Mouse (Mus musculus) erythroblast, embryonic 14.5 days (primary cell): Measurements from ENCODE around the gene Rslcan18. TPM values are rescaled to one million over a fixed set of nuclear protein-coding genes. Genes with fewer than 3 reads are reported as not detected.

Experiments
- H3K27me3 ChIP-seq: 2 replicates; pipeline ENCODE4 v1.6.1; 2012; ENCODE audit warnings: inconsistent platforms; ENCODE audit not compliant: control insufficient read depth
- H3K36me3 ChIP-seq: 2 replicates; pipeline ENCODE4 v1.6.1; 2012; ENCODE audit warnings: mild to moderate bottlenecking, inconsistent platforms; ENCODE audit not compliant: control insufficient read depth
- H3K4me1 ChIP-seq: 2 replicates; pipeline ENCODE4 v1.6.1; 2012; ENCODE audit warnings: inconsistent platforms; ENCODE audit not compliant: control insufficient read depth
- H3K4me3 ChIP-seq: replicated peaks from 2 replicates; pipeline ENCODE3; 2012; ENCODE audit warnings: moderate library complexity, mild to moderate bottlenecking, inconsistent platforms
- H3K9me3 ChIP-seq: 2 replicates; pipeline ENCODE4 v1.6.1; 2012; ENCODE audit warnings: low read length, inconsistent platforms, mixed read lengths; ENCODE audit not compliant: control insufficient read depth
- GATA1 ChIP-seq: IDR thresholded peaks from 2 replicates; pipeline ENCODE4 v1.6.1; 2012; ENCODE audit warnings: low read length, inconsistent platforms, mixed read lengths
- TAL1 ChIP-seq: IDR thresholded peaks from 3 replicates; pipeline ENCODE4 v1.6.1; 2012; ENCODE audit warnings: low read length, inconsistent platforms, mixed read lengths
- polyA plus RNA-seq: library from polyadenylated mRNA; stranded (reverse); fragments of >175 nt; gene quantifications from 2 replicates; pipeline ENCODE4 v1.2.3, GENCODE M21; 2012

The Rslcan18 gene
- polyA plus RNA-seq, 1 experiment: not detected

- Histone ChIP-seq H3K4me1 (no peaks in the 10 kb centered on the region), H3K9me3 (no peaks in the 10 kb centered on the region), H3K36me3 (peaks cover 35% of the 10 kb centered on the region)
Measured at GRCm38 (mm10) chr13:67097876-67098275, 18.2 kb downstream of the Rslcan18 start, which contains the start of gene Zfp708. Gene Zfp708 (minus strand): TSS chr13:67097976.

GRCm38 (mm10) chr13:67090154-67090553 is 25.9 kb downstream of the Rslcan18 start:
- no peak for TF ChIP-seq GATA1
- no peak for TF ChIP-seq TAL1
- Histone ChIP-seq H3K27me3 (no peaks in the 10 kb centered on the region), H3K4me3 (no peak overlapping the region), H3K36me3 (no peaks in the 10 kb centered on the region; the same call in none of the 2 replicates), H3K9me3 (no peaks in the 10 kb centered on the region), H3K4me1 (no peaks in the 10 kb centered on the region)

More at GRCm38 (mm10) chr13:67097876-67098275, 18.2 kb downstream of the Rslcan18 start, which contains the start of gene Zfp708:
- Histone ChIP-seq H3K4me3 (no peak within 1 kb of the TSS), H3K27me3 (no peaks in the 10 kb centered on the region)
- TF ChIP-seq TAL1: no peak
- TF ChIP-seq GATA1: no peak

- H3K36me3 ChIP-seq: peaks cover 2% of the 10 kb centered on the region
- H3K27me3 ChIP-seq: no peaks in the 10 kb centered on the region
- H3K4me3 ChIP-seq: peak overlapping the region; percentile 67
- TF ChIP-seq GATA1 (no peak), TAL1 (no peak)
- no peaks in the 10 kb centered on the region for H3K9me3 ChIP-seq
- peaks cover 19% of the 10 kb centered on the region for H3K4me1 ChIP-seq
Measured at GRCm38 (mm10) chr13:67081946-67082345, 34.1 kb downstream of the Rslcan18 start.

- Histone ChIP-seq H3K27me3 (no peaks in the 10 kb centered on the region), H3K36me3 (peaks cover 2% of the 10 kb centered on the region), H3K4me1 (peaks cover 19% of the 10 kb centered on the region), H3K4me3 (peak overlapping the region; percentile 67), H3K9me3 (no peaks in the 10 kb centered on the region)
- TF ChIP-seq GATA1 (no peak), TAL1 (no peak)
Measured at GRCm38 (mm10) chr13:67081142-67081713, 34.8 kb downstream of the Rslcan18 start.

GRCm38 (mm10) chr13:67077244-67077643 is 38.8 kb downstream of the Rslcan18 start:
- H3K36me3 ChIP-seq: peaks cover 10% of the 10 kb centered on the region
- peaks cover 18% of the 10 kb centered on the region for H3K4me1 ChIP-seq
- no peak for TF ChIP-seq GATA1
- TF ChIP-seq TAL1: no peak
- peaks cover 3% of the 10 kb centered on the region for H3K9me3 ChIP-seq
- H3K27me3 ChIP-seq: no peaks in the 10 kb centered on the region
- no peak overlapping the region for H3K4me3 ChIP-seq

- TF ChIP-seq TAL1 (no peak), GATA1 (no peak)
- Histone ChIP-seq H3K27me3 (no peaks in the 10 kb centered on the region), H3K9me3 (peaks cover 17% of the 10 kb centered on the region), H3K4me1 (no peaks in the 10 kb centered on the region), H3K36me3 (peaks cover 25% of the 10 kb centered on the region), H3K4me3 (no peak overlapping the region)
Measured at GRCm38 (mm10) chr13:67072786-67073185, 43.3 kb downstream of the Rslcan18 start.

- Histone ChIP-seq H3K4me1 (peaks cover 13% of the 10 kb centered on the region), H3K4me3 (no peak overlapping the region), H3K9me3 (peaks cover 5% of the 10 kb centered on the region), H3K27me3 (no peaks in the 10 kb centered on the region), H3K36me3 (peaks cover 7% of the 10 kb centered on the region)
- TF ChIP-seq TAL1 (no peak), GATA1 (no peak)
Measured at GRCm38 (mm10) chr13:67065386-67065785, 50.7 kb downstream of the Rslcan18 start.

- Histone ChIP-seq H3K4me3 (no peak overlapping the region), H3K9me3 (no peaks in the 10 kb centered on the region)
- no peak for TF ChIP-seq TAL1
- TF ChIP-seq GATA1: no peak
Measured at GRCm38 (mm10) chr13:67062427-67062826, 53.6 kb downstream of the Rslcan18 start.

GRCm38 (mm10) chr13:67060786-67061358 is 55.2 kb downstream of the Rslcan18 start, which contains the start of gene Zfp712:
Gene Zfp712 (minus strand): TSS chr13:67061170.
- no peak for TF ChIP-seq GATA1
- TF ChIP-seq TAL1: no peak
- H3K9me3 ChIP-seq: no peaks in the 10 kb centered on the region
- peak within 1 kb of the TSS; percentile 95 for H3K4me3 ChIP-seq
- no peaks in the 10 kb centered on the region for H3K27me3 ChIP-seq
- peaks cover 19% of the 10 kb centered on the region for H3K4me1 ChIP-seq
- H3K36me3 ChIP-seq: no peaks in the 10 kb centered on the region

More at GRCm38 (mm10) chr13:67062427-67062826, 53.6 kb downstream of the Rslcan18 start:
- H3K4me1 ChIP-seq: peaks cover 19% of the 10 kb centered on the region
- H3K36me3 ChIP-seq: no peaks in the 10 kb centered on the region
- no peaks in the 10 kb centered on the region for H3K27me3 ChIP-seq
